Mouse (Mus musculus): ENCODE results near the gene Zdhhc5.
"Not testable (repeated sequence)": the region's sequence is repeated elsewhere in the genome, so short reads cannot be mapped to it uniquely, and the experiment has no call there.

Zdhhc5 gene

GRCm38 (mm10) chr2:84688080-84688844 is 26.7 kb downstream of the Zdhhc5 start:
- no peak for DNase-seq

- no peak for DNase-seq
Measured at GRCm38 (mm10) chr2:84682605-84683183, 32.3 kb downstream of the Zdhhc5 start.

- no peak for DNase-seq
Measured at GRCm38 (mm10) chr2:84679016-84679415, 36.0 kb downstream of the Zdhhc5 start, which contains the start of gene Tmx2. Gene Tmx2 (minus strand): TSS chr2:84679140.

GRCm38 (mm10) chr2:84677968-84678880 is 36.8 kb downstream of the Zdhhc5 start, which contains the start of the genes Gm28635 and Med19:
Gene Gm28635 (minus strand): TSS chr2:84678041.
Gene Med19 (plus strand): TSS chr2:84678402.
- peak; percentile 96 to 97 for DNase-seq

- DNase-seq: no peak
Measured at GRCm38 (mm10) chr2:84677270-84677967, 37.6 kb downstream of the Zdhhc5 start.

GRCm38 (mm10) chr2:84671535-84671934 is 43.4 kb downstream of the Zdhhc5 start:
- DNase-seq: not testable (repeated sequence)

- DNase-seq: peak; percentile 80 to 88
Measured at GRCm38 (mm10) chr2:84670569-84670933, 44.4 kb downstream of the Zdhhc5 start, which contains the start of gene Selenoh. Gene Selenoh (minus strand): TSS chr2:84670770.

GRCm38 (mm10) chr2:84669828-84670568 is 45.0 kb downstream of the Zdhhc5 start:
- DNase-seq: peak; percentile 41 to 50

GRCm38 (mm10) chr2:84666081-84666480 is 48.9 kb downstream of the Zdhhc5 start:
- DNase-seq: no peak

- peak; percentile 47 to 58 for DNase-seq
Measured at GRCm38 (mm10) chr2:84662866-84663265, 52.1 kb downstream of the Zdhhc5 start.

GRCm38 (mm10) chr2:84660253-84660652 is 54.7 kb downstream of the Zdhhc5 start:
- DNase-seq: peak; percentile 29 to 68

- DNase-seq: no peak
Measured at GRCm38 (mm10) chr2:84658806-84659205, 56.2 kb downstream of the Zdhhc5 start, which contains the start of gene Btbd18. Gene Btbd18 (plus strand): TSS chr2:84659079.

GRCm38 (mm10) chr2:84655864-84656263 is 59.1 kb downstream of the Zdhhc5 start:
- DNase-seq: no peak

GRCm38 (mm10) chr2:84653354-84653753 is 61.6 kb downstream of the Zdhhc5 start:
- no peak for DNase-seq

- DNase-seq: peak; percentile 88 to 92
Measured at GRCm38 (mm10) chr2:84650464-84651195, 64.3 kb downstream of the Zdhhc5 start, which contains the start of gene Ctnnd1. Gene Ctnnd1 (minus strand): TSS chr2:84650765.

- DNase-seq: no peak
Measured at GRCm38 (mm10) chr2:84649674-84650073, 65.3 kb downstream of the Zdhhc5 start.

GRCm38 (mm10) chr2:84648369-84648768 is 66.6 kb downstream of the Zdhhc5 start:
- no peak for DNase-seq

- DNase-seq: no peak
Measured at GRCm38 (mm10) chr2:84647051-84647568, 67.9 kb downstream of the Zdhhc5 start.

- DNase-seq: no peak
Measured at GRCm38 (mm10) chr2:84646138-84646537, 68.8 kb downstream of the Zdhhc5 start.

GRCm38 (mm10) chr2:84640833-84641232 is 74.1 kb downstream of the Zdhhc5 start:
- DNase-seq: no peak

Data from lung, adult 18-20 months (tissue).